Mouse (Mus musculus) testis, adult 2 months (tissue): Measurements from ENCODE around the gene Ceacam15. TPM values are rescaled to one million over a fixed set of nuclear protein-coding genes. Genes with fewer than 3 reads are reported as not detected.

Source experiments
- H3K27ac ChIP-seq: fragments of 200-500 bp; 2 replicates; pipeline ENCODE4 v1.5.1; 2012; ENCODE audit warnings: low read depth, low read length; ENCODE audit not compliant: control insufficient read depth, insufficient read depth
- H3K27me3 ChIP-seq: fragments of 200-500 bp; 2 replicates; pipeline ENCODE4 v1.6.1; 2012; ENCODE audit warnings: mild to moderate bottlenecking, low read length, moderate library complexity; ENCODE audit not compliant: control insufficient read depth, insufficient read depth
- H3K36me3 ChIP-seq: fragments of 200-500 bp; 2 replicates; pipeline ENCODE4 v1.6.1; 2012; ENCODE audit warnings: mild to moderate bottlenecking, low read length; ENCODE audit not compliant: control insufficient read depth, insufficient read depth
- H3K4me1 ChIP-seq: fragments of 200-500 bp; 2 replicates; pipeline ENCODE4 v1.6.1; 2012; ENCODE audit warnings: low read length; ENCODE audit not compliant: control insufficient read depth, insufficient read depth
- H3K4me3 ChIP-seq: fragments of 200-500 bp; 2 replicates; pipeline ENCODE4 v1.5.1; 2012; ENCODE audit warnings: low read depth, mild to moderate bottlenecking, low read length, moderate library complexity, mixed read lengths; ENCODE audit not compliant: control insufficient read depth
- CTCF ChIP-seq: fragments of 200-500 bp; IDR thresholded peaks from 2 replicates; pipeline ENCODE4 v1.5.1; 2012; ENCODE audit warnings: low read depth, mild to moderate bottlenecking, inconsistent platforms, low read length, moderate library complexity; ENCODE audit not compliant: control insufficient read depth, insufficient read depth, insufficient replicate concordance
- POLR2A ChIP-seq: fragments of 200-500 bp; IDR thresholded peaks from 2 replicates; pipeline ENCODE4 v1.6.1; 2012; ENCODE audit warnings: low read depth, mild to moderate bottlenecking, inconsistent platforms, low read length, moderate library complexity; ENCODE audit not compliant: control insufficient read depth
- polyA plus RNA-seq: library from polyadenylated mRNA; depleted of rRNA; stranded (reverse); fragments of >200 nt; gene quantifications from 2 replicates; pipeline ENCODE4 v1.2.3, GENCODE M21; 2012; rRNA removed

Ceacam15 gene
- polyA plus RNA-seq, 1 experiment = 0.10 TPM

GRCm38 (mm10) chr7:16628096-16628771 lies 47.3 kb downstream of the Ceacam15 start:
- Histone ChIP-seq H3K4me1 (peaks cover 6% of the 10 kb centered on the region), H3K4me3 (no peak overlapping the region), H3K27me3 (no peaks in the 10 kb centered on the region), H3K27ac (no peak overlapping the region), H3K36me3 (no peaks in the 10 kb centered on the region)
- TF ChIP-seq POLR2A (no peak), CTCF (peak; percentile 37; the same call in 1 of the 2 replicates)

- TF ChIP-seq POLR2A = no peak
- TF ChIP-seq CTCF = no peak
- Histone ChIP-seq H3K4me3 (no peak overlapping the region), H3K4me1 (peaks cover 6% of the 10 kb centered on the region), H3K36me3 (no peaks in the 10 kb centered on the region), H3K27me3 (no peaks in the 10 kb centered on the region; the same call in 1 of the 2 replicates), H3K27ac (no peak overlapping the region)
These were observed 51.8 kb downstream of the Ceacam15 start for GRCm38 (mm10) chr7:16623687-16624086.

- Histone ChIP-seq H3K27ac (no peak overlapping the region), H3K27me3 (no peaks in the 10 kb centered on the region; the same call in 1 of the 2 replicates), H3K4me3 (no peak overlapping the region), H3K4me1 (peaks cover 12% of the 10 kb centered on the region), H3K36me3 (no peaks in the 10 kb centered on the region)
- TF ChIP-seq POLR2A = no peak
- TF ChIP-seq CTCF = no peak
These were observed 52.4 kb downstream of the Ceacam15 start for GRCm38 (mm10) chr7:16623131-16623530.

Other genes starting within 250 kb of the Ceacam15 start
- gene Tmem160, start 222.9 kb downstream of the Ceacam15 start, polyA plus RNA-seq = 3.5 and 5.6 TPM in 2 replicates
- gene Npas1, start 198.0 kb downstream of the Ceacam15 start, polyA plus RNA-seq = 0.72 and 1.4 TPM in 2 replicates
- gene Arhgap35, start 60.7 kb downstream of the Ceacam15 start, polyA plus RNA-seq = 21.7 and 22.4 TPM in 2 replicates
- gene Ceacam9, start 46.2 kb upstream of the Ceacam15 start, polyA plus RNA-seq = not detected in 2 replicates
- gene Ap2s1, start 62.7 kb upstream of the Ceacam15 start, polyA plus RNA-seq = 240 and 279 TPM in 2 replicates
- 15.2 and 17.8 TPM in 2 replicates for gene Slc1a5, start 105.6 kb upstream of the Ceacam15 start, polyA plus RNA-seq
- gene Strn4, start 140.2 kb upstream of the Ceacam15 start, polyA plus RNA-seq = 130 and 147 TPM in 2 replicates
- 3.4 and 3.6 TPM in 2 replicates for gene Fkrp, start 141.0 kb upstream of the Ceacam15 start, polyA plus RNA-seq
- gene Prkd2, start 167.2 kb upstream of the Ceacam15 start, polyA plus RNA-seq = 2.8 and 4.5 TPM in 2 replicates
- 30.7 and 31.2 TPM in 2 replicates for gene Dact3, start 199.6 kb upstream of the Ceacam15 start, polyA plus RNA-seq
- gene Gng8, start 216.1 kb upstream of the Ceacam15 start, polyA plus RNA-seq = 9.5 and 10.3 TPM in 2 replicates
- gene Ptgir, start 230.8 kb upstream of the Ceacam15 start, polyA plus RNA-seq = 0.20 and 0.26 TPM in 2 replicates
- 433 and 509 TPM in 2 replicates for gene Calm3, start 248.4 kb upstream of the Ceacam15 start, polyA plus RNA-seq